Comparison of ENCODE assay signal across 8 mouse cellular contexts in genomic region chr11:16507385-16508051, GRCm38 (mm10). TPM values are rescaled to one million over a fixed set of nuclear protein-coding genes. Genes with fewer than 3 reads are reported as not detected.
DNase-seq lines count a peak whose midpoint lies in the region; ATAC-seq and TF ChIP-seq lines count a peak whose summit lies in the region.

No protein-coding gene starts in this region.

- no peaks in the 10 kb centered on the region for H3K9me3 ChIP-seq in erythroblast, embryonic 14.5 days (ENCODE audit: control insufficient read depth, low read length)
- H3K9me3 ChIP-seq in intestine, embryonic 15.5 days = no peaks in the 10 kb centered on the region

- 2% methylated on average over 26 of the region's 26 CpGs for WGBS in lung, adult 2 months
- 3% methylated on average over 26 of the region's 26 CpGs for WGBS in intestine, embryonic 15.5 days

- peak; percentile 65 for ATAC-seq in intestine, embryonic 15.5 days
- ATAC-seq in megakaryocyte progenitor cell, adult 5-6 weeks (replicated peaks; ENCODE audit: poor library complexity) = peak; percentile 5

- peak overlapping the region; percentile 89 for H3K9ac ChIP-seq in intestine, embryonic 15.5 days

- peak overlapping the region; percentile 59 for H3K4me2 ChIP-seq in intestine, embryonic 15.5 days (replicated peaks)

- H3K36me3 ChIP-seq in erythroblast, embryonic 14.5 days (ENCODE audit: control insufficient read depth) = peaks cover 43% of the 10 kb centered on the region
- peaks cover 13% of the 10 kb centered on the region; the same call in 1 of the 2 replicates for H3K36me3 ChIP-seq in intestine, embryonic 15.5 days

- H3K27me3 ChIP-seq in erythroblast, embryonic 14.5 days (ENCODE audit: control insufficient read depth) = peaks cover 6% of the 10 kb centered on the region
- no peaks in the 10 kb centered on the region for H3K27me3 ChIP-seq in intestine, embryonic 15.5 days (replicated peaks)

- no peaks in the 10 kb centered on the region for H3K4me1 ChIP-seq in lung, adult 2 months (ENCODE audit: control insufficient read depth, insufficient read depth, low read length)
- H3K4me1 ChIP-seq in erythroblast, embryonic 14.5 days (ENCODE audit: control insufficient read depth) = peaks cover 52% of the 10 kb centered on the region
- H3K4me1 ChIP-seq in intestine, embryonic 15.5 days (replicated peaks) = no peaks in the 10 kb centered on the region

- TF ChIP-seq CTCF in lung, adult 2 months (IDR thresholded peaks at IDR 0.05; ENCODE audit: insufficient read depth, low read length) = no peak

- peak; percentile 13 for DNase-seq in lung, adult 2 months
- no peak for DNase-seq in lung, adult 18-20 months
- DNase-seq in Muller cell, postnatal 12 days (ENCODE audit: inconsistent ontology term) = peak; percentile 31
- no peak for DNase-seq in cerebellum, adult 11-12 months
- no peak for DNase-seq in layer of hippocampus, postnatal 25 days (ENCODE audit: extremely low spot score in 1 of 2, low spot score in 1 of 2)

- no peak for TF ChIP-seq POLR2A in lung, adult 2 months (IDR thresholded peaks at IDR 0.05; ENCODE audit: borderline replicate concordance, extremely low read depth, low read depth, low read length)

- H3K27ac ChIP-seq in intestine, embryonic 15.5 days = peak overlapping the region; percentile 94

- peak overlapping the region; percentile 82 for H3K4me3 ChIP-seq in lung, adult 2 months (replicated peaks; ENCODE audit: extremely low read depth, low read depth, low read length)
- peak overlapping the region; percentile 74 for H3K4me3 ChIP-seq in erythroblast, embryonic 14.5 days (replicated peaks)
- H3K4me3 ChIP-seq in intestine, embryonic 15.5 days (replicated peaks) = peak overlapping the region; percentile 73

RNA-seq across cellular contexts. Expression of gene Sec61g, which starts 0.8 kb away (rescaled TPM):
- polyA plus RNA-seq in lung, adult 2 months (2012; rRNA removed) = 3.8 and 5.1 TPM in 2 replicates
- 3.0 and 6.0 TPM in 2 replicates for polyA plus RNA-seq in erythroblast, embryonic 14.5 days (2012)
- 36.8 and 39.1 TPM in 2 replicates for polyA plus RNA-seq in intestine, embryonic 15.5 days (2015; fragmentation: Nextera tagmentation; extraction: Ambion mirVana)
- total RNA-seq in megakaryocyte progenitor cell, adult 5-6 weeks (2015) = 21.6 and 28.1 TPM in 2 replicates
- 14.5 and 29.4 TPM in 2 replicates for total RNA-seq in megakaryocyte progenitor cell, adult 5-6 weeks (2017)
- 1 to 10 TPM; 7.7 to 9.4 TPM for total RNA-seq in layer of hippocampus, postnatal 25 days (2021)

Comparison
In these comparisons a context has a peak if more than half of its experiments do, and no peak if none do; other contexts are left out.
1. DNase-seq: peak in lung, adult 2 months (single experiment) and Muller cell, postnatal 12 days (single experiment); none in lung, adult 18-20 months (0 of 2), cerebellum, adult 11-12 months (single experiment) and layer of hippocampus, postnatal 25 days (0 of 2).
2. Peak in every context shown above with its lines, with median percentiles within 50 percentile points of each other: H3K4me3 ChIP-seq.